Mouse (Mus musculus) kidney, embryonic 14.5 days (tissue): ENCODE measurements around the gene Fam171a2. TPM values are rescaled to one million over a fixed set of nuclear protein-coding genes. Genes with fewer than 3 reads are reported as not detected.

Source experiments
- ATAC-seq: fragments of 200-750 bp; cut with Nextera tagmentation; 2 replicates; pipeline ENCODE4 v1.8.0; 2017; ENCODE audit warnings: moderate number of reproducible peaks, mild to moderate bottlenecking, moderate TSS enrichment, moderate library complexity; ENCODE audit not compliant: low FRiP score, low TSS enrichment
- H3K27ac ChIP-seq: fragments of 300-500 bp; sonication (generic); 2 replicates; pipeline ENCODE4 v1.5.1; 2014; ENCODE audit warnings: low read depth, mild to moderate bottlenecking, low read length, moderate library complexity, mixed read lengths
- H3K27me3 ChIP-seq: fragments of 300-500 bp; sonication (generic); 2 replicates; pipeline ENCODE4 v1.6.1; 2014; ENCODE audit warnings: mild to moderate bottlenecking, low read length; ENCODE audit not compliant: control insufficient read depth, insufficient read depth
- H3K36me3 ChIP-seq: fragments of 300-500 bp; sonication (generic); 2 replicates; pipeline ENCODE4 v1.6.1; 2014; ENCODE audit warnings: low read length, mixed read lengths; ENCODE audit not compliant: control insufficient read depth, insufficient read depth
- H3K4me1 ChIP-seq: fragments of 300-500 bp; sonication (generic); 2 replicates; pipeline ENCODE4 v1.6.1; 2014; ENCODE audit warnings: low read length, mixed read lengths; ENCODE audit not compliant: control insufficient read depth, insufficient read depth
- H3K4me2 ChIP-seq: fragments of 300-500 bp; sonication (generic); replicated peaks from 2 replicates; pipeline ENCODE4 v1.6.1; 2014; ENCODE audit warnings: low read depth, mild to moderate bottlenecking, low read length
- H3K4me3 ChIP-seq: fragments of 300-500 bp; sonication (generic); 2 replicates; pipeline ENCODE4 v1.5.1; 2014; ENCODE audit warnings: mild to moderate bottlenecking, low read length
- H3K9ac ChIP-seq: fragments of 300-500 bp; sonication (generic); 2 replicates; pipeline ENCODE4 v1.6.1; 2014; ENCODE audit warnings: low read depth, mild to moderate bottlenecking, low read length, moderate library complexity
- H3K9me3 ChIP-seq: fragments of 300-500 bp; sonication (generic); 2 replicates; pipeline ENCODE4 v1.6.1; 2016; ENCODE audit warnings: low read length; ENCODE audit not compliant: control insufficient read depth
- WGBS: fragments of 180-500 bp; shearing (Covaris S2); extraction: QIAGEN DNeasy Blood & Tissue Kit; methylation state at CpG from one replicate; pipeline ENCODE4 v1.1.7; 2014; 5-methylcytosine and 5-hydroxymethylcytosine counted together
- polyA plus RNA-seq: library from polyadenylated mRNA; unstranded; fragments of >200 nt; fragmentation: Nextera tagmentation; extraction: Ambion mirVana; gene quantifications from 2 replicates; pipeline ENCODE4 v1.2.1, GENCODE M21; 2014

Fam171a2 gene
- polyA plus RNA-seq, 1 experiment from 2014 or later, result 12.3 TPM

DNA sequence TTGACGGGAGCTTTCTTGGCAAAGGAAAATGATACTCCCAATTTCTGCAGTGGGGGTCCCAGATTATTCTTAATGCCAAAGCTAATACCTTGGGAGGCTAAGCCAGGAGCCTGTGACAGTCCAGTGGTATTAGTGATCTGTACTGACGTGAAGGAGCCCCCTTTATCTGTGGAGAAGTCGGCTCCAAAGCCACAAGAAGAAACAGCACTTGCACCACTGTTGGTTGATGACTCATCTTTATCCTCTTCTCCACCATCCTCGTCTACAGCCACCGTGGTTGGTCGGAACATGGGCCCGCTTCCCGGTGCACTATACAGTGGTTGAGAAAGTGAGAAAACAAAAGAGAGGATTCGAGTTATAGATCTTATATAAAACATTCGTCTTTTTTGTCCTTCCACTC is 34.3 kb upstream of the Fam171a2 start:
- Histone ChIP-seq H3K27ac (no peak overlapping the region), H3K27me3 (no peaks in the 10 kb centered on the region), H3K36me3 (peaks cover 79% of the 10 kb centered on the region), H3K4me2 (no peak overlapping the region), H3K4me3 (no peak overlapping the region), H3K9ac (no peak overlapping the region), H3K4me1 (no peaks in the 10 kb centered on the region), H3K9me3 (no peaks in the 10 kb centered on the region)
- WGBS, result 94% methylated on average over 10 of the region's 10 CpGs
- ATAC-seq, result no peak

- H3K36me3 ChIP-seq, result peaks cover 70% of the 10 kb centered on the region
- H3K9me3 ChIP-seq, result no peaks in the 10 kb centered on the region
- no peak for ATAC-seq
- no peaks in the 10 kb centered on the region for H3K27me3 ChIP-seq
- H3K27ac ChIP-seq, result no peak overlapping the region
- H3K4me1 ChIP-seq, result no peaks in the 10 kb centered on the region
- WGBS, result 95% methylated on average over 4 of the region's 4 CpGs
- H3K4me2 ChIP-seq, result no peak overlapping the region
- no peak overlapping the region for H3K9ac ChIP-seq
- H3K4me3 ChIP-seq, result no peak overlapping the region
Observed at GRCm38 (mm10) chr11:102480897-102481296, 33.4 kb upstream of the Fam171a2 start.

GRCm38 (mm10) chr11:102480111-102480510 is 32.6 kb upstream of the Fam171a2 start:
- H3K27ac ChIP-seq, result no peak overlapping the region
- WGBS, result 96% methylated on average over 15 of the region's 15 CpGs
- no peaks in the 10 kb centered on the region for H3K27me3 ChIP-seq
- no peak overlapping the region for H3K4me3 ChIP-seq
- peaks cover 63% of the 10 kb centered on the region for H3K36me3 ChIP-seq
- no peaks in the 10 kb centered on the region for H3K9me3 ChIP-seq
- H3K4me1 ChIP-seq, result no peaks in the 10 kb centered on the region
- H3K4me2 ChIP-seq, result no peak overlapping the region
- no peak overlapping the region for H3K9ac ChIP-seq
- no peak for ATAC-seq

DNA sequence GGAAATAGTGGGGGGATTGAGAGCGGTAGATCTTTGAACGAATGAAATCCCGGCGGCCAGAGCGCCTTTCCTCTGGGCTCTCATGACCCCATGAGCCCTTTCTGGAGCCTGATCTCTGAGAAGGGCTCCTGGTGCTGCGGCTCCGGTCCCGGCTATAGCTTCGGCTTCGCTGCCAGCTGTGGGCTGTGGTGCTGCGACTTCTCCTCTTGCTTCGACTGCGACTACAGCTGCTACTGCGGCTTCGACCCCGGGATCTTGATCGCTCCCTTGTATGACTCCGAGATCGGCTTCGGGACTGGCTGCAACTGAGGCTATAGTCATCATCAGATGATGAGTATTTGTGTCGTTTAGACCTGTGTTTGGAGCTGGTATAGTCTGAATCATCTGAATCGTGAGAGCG is 32.1 kb upstream of the Fam171a2 start:
- no peak overlapping the region for H3K27ac ChIP-seq
- no peaks in the 10 kb centered on the region for H3K27me3 ChIP-seq
- no peaks in the 10 kb centered on the region for H3K9me3 ChIP-seq
- H3K4me2 ChIP-seq, result no peak overlapping the region
- ATAC-seq, result no peak
- no peak overlapping the region for H3K9ac ChIP-seq
- no peaks in the 10 kb centered on the region for H3K4me1 ChIP-seq
- peaks cover 58% of the 10 kb centered on the region for H3K36me3 ChIP-seq
- WGBS, result 96% methylated on average over 23 of the region's 23 CpGs
- H3K4me3 ChIP-seq, result no peak overlapping the region

DNA sequence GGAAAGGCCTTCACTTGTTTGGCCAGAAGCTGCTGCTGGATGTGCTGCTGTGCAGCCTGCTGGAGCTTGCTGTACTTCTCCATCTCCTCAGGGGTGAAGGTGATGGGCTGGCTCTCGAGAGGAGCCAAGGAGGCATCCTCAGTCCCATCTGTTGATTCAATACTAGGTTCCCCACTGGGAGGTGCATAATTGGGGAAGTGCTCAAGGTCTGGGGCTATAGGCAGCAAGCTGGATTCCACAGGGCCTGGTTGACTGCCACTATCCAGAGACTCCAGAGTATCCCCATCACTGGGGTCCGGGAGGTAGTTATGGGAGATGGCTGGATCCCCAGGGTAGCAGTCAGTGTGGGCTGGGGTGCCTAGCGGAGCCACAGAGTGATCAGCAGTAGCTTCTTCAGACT is 31.2 kb upstream of the Fam171a2 start:
- 82% methylated on average over 3 of the region's 3 CpGs for WGBS
- H3K9ac ChIP-seq, result no peak overlapping the region
- no peaks in the 10 kb centered on the region for H3K27me3 ChIP-seq
- no peak for ATAC-seq
- peaks cover 53% of the 10 kb centered on the region for H3K36me3 ChIP-seq
- H3K27ac ChIP-seq, result no peak overlapping the region
- no peaks in the 10 kb centered on the region for H3K4me1 ChIP-seq
- no peak overlapping the region for H3K4me3 ChIP-seq
- H3K9me3 ChIP-seq, result 0 out of 2 replicates have a peak, but pooled peaks cover 1% of the 10 kb centered on the region
- no peak overlapping the region for H3K4me2 ChIP-seq

GRCm38 (mm10) chr11:102475027-102475426 is 27.5 kb upstream of the Fam171a2 start:
- no peak overlapping the region for H3K4me2 ChIP-seq
- H3K9me3 ChIP-seq, result 0 out of 2 replicates have a peak, but pooled peaks cover 3% of the 10 kb centered on the region
- 97% methylated on average over 3 of the region's 3 CpGs for WGBS
- H3K27ac ChIP-seq, result no peak overlapping the region
- no peak overlapping the region for H3K9ac ChIP-seq
- H3K27me3 ChIP-seq, result no peaks in the 10 kb centered on the region
- no peak overlapping the region for H3K4me3 ChIP-seq
- H3K4me1 ChIP-seq, result no peaks in the 10 kb centered on the region
- peaks cover 28% of the 10 kb centered on the region for H3K36me3 ChIP-seq
- ATAC-seq, result no peak

- no peak for ATAC-seq
- Histone ChIP-seq H3K4me1 (peaks cover 15% of the 10 kb centered on the region; the same call in 1 of the 2 replicates), H3K36me3 (no peaks in the 10 kb centered on the region), H3K9ac (no peak within 1 kb of the TSS), H3K27me3 (no peaks in the 10 kb centered on the region), H3K4me2 (no peak within 1 kb of the TSS), H3K27ac (no peak within 1 kb of the TSS), H3K4me3 (no peak within 1 kb of the TSS), H3K9me3 (0 out of 2 replicates have a peak, but pooled peaks cover 3% of the 10 kb centered on the region)
- WGBS, result 49% methylated on average over 11 of the region's 11 CpGs
Observed at GRCm38 (mm10) chr11:102469648-102470357, 22.3 kb upstream of the Fam171a2 start, which contains the start of gene Itga2b. Gene Itga2b, minus strand, starts transcription at chr11:102470122.

DNA sequence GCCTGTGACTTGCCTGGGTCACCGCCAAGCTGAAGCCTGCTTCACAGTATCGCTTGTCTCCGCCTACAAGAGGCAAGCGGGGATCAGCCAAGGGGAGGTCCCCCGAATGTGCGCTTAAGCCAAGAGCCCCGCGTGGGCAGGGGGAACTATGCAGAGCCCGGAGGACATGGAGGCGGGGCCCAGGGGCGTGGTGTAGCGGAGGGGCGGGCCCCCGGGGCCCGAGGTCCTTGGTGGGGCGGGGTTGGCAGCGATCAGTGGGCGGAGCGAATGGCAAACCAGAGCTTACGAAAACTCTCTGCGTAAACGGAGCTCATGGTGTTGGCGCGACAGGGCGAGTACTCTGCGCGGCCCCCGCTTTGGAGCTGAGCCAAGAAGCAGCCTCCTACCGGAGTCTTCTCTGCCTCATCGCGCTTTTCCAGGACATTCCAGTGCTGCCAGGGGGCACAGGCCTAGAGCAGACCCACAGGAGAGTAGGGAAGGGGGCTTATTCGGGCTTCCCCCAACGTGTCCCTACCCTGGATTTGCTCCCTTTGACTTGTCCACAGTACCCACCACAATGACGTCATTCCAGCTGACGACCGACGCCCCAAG is 19.7 kb upstream of the Fam171a2 start:
- under 1% methylated on average over 37 of the region's 37 CpGs for WGBS
- no peaks in the 10 kb centered on the region for H3K36me3 ChIP-seq
- peaks cover 15% of the 10 kb centered on the region; the same call in 1 of the 2 replicates for H3K4me1 ChIP-seq
- H3K27ac ChIP-seq, result 0 out of 2 replicates have a peak overlapping the region, but pooled peaks have one; percentile 12
- H3K4me3 ChIP-seq, result peak overlapping the region; percentile 37
- H3K27me3 ChIP-seq, result no peaks in the 10 kb centered on the region
- ATAC-seq, result peak; percentile 95
- peak overlapping the region; percentile 74 for H3K4me2 ChIP-seq
- no peaks in the 10 kb centered on the region for H3K9me3 ChIP-seq
- H3K9ac ChIP-seq, result peak overlapping the region; percentile 57
